Mouse (Mus musculus) kidney, adult 2 months (tissue): ENCODE results near the gene Oxct1. TPM values are rescaled to one million over a fixed set of nuclear protein-coding genes. Genes with fewer than 3 reads are reported as not detected.

ENCODE experiments used
- DNase-seq: peaks from one replicate; pipeline ENCODE4 v3.0.0; 2021
- H3K27ac ChIP-seq: fragments of 200-500 bp; 2 replicates; pipeline ENCODE4 v1.5.1; 2012; ENCODE audit warnings: low read depth, low read length, control low read depth, inconsistent platforms; ENCODE audit not compliant: insufficient read depth
- H3K27me3 ChIP-seq: fragments of 200-500 bp; replicated peaks from 2 replicates; pipeline ENCODE4 v1.6.1; 2012; ENCODE audit warnings: mild to moderate bottlenecking, moderate library complexity, low read length, inconsistent platforms; ENCODE audit not compliant: control insufficient read depth, insufficient read depth
- H3K36me3 ChIP-seq: fragments of 200-500 bp; 2 replicates; pipeline ENCODE4 v1.6.1; 2012; ENCODE audit warnings: mild to moderate bottlenecking, moderate library complexity, low read length, inconsistent platforms; ENCODE audit not compliant: control insufficient read depth, insufficient read depth
- H3K4me1 ChIP-seq: fragments of 200-500 bp; 2 replicates; pipeline ENCODE4 v1.6.1; 2011; ENCODE audit warnings: low read length; ENCODE audit not compliant: control insufficient read depth, insufficient read depth
- H3K4me3 ChIP-seq: fragments of 200-500 bp; 2 replicates; pipeline ENCODE4 v1.5.1; 2011; ENCODE audit warnings: mild to moderate bottlenecking, low read depth, low read length, control low read depth; ENCODE audit not compliant: insufficient read depth
- CTCF ChIP-seq: fragments of 200-500 bp; conservative IDR thresholded peaks from 2 replicates; pipeline ENCODE4 v1.5.1; 2011; ENCODE audit warnings: low read depth, mild to moderate bottlenecking, control low read depth, low read length, moderate library complexity, mixed read lengths; ENCODE audit not compliant: insufficient read depth, insufficient read length
- POLR2A ChIP-seq: fragments of 200-500 bp; IDR thresholded peaks from one replicate; pipeline ENCODE4 v1.6.1; 2011; ENCODE audit warnings: low read depth, low read length, control low read depth
- WGBS: fragments of 180-500 bp; shearing (Covaris S2); methylation state at CpG from one replicate; pipeline ENCODE4 v1.1.7; 2018; 5-methylcytosine and 5-hydroxymethylcytosine counted together
- polyA plus RNA-seq: library from polyadenylated mRNA; depleted of rRNA; stranded (reverse); fragments of >200 nt; gene quantifications from 2 replicates; pipeline ENCODE4 v1.2.3, GENCODE M21; 2012; rRNA removed

Gene Oxct1
- polyA plus RNA-seq, 1 experiment: 401 TPM

GRCm38 (mm10) chr15:4154646-4155045, 128.5 kb downstream of the Oxct1 start:
- no peak overlapping the region for H3K27ac ChIP-seq
- WGBS: 59% methylated on average over 4 of the region's 4 CpGs
- H3K27me3 ChIP-seq: no peaks in the 10 kb centered on the region
- peaks cover 5% of the 10 kb centered on the region for H3K36me3 ChIP-seq
- H3K4me3 ChIP-seq: no peak overlapping the region
- DNase-seq: no peak
- no peak for TF ChIP-seq POLR2A
- TF ChIP-seq CTCF: no peak
- H3K4me1 ChIP-seq: no peaks in the 10 kb centered on the region

- DNase-seq: no peak
- TF ChIP-seq CTCF (no peak), POLR2A (no peak)
- H3K27ac ChIP-seq: no peak overlapping the region
- H3K4me1 ChIP-seq: no peaks in the 10 kb centered on the region
- H3K4me3 ChIP-seq: no peak overlapping the region
- H3K36me3 ChIP-seq: no peaks in the 10 kb centered on the region; the same call in 1 of the 2 replicates
- no peaks in the 10 kb centered on the region for H3K27me3 ChIP-seq
- 80% methylated on average over 2 of the region's 2 CpGs for WGBS
These were observed 141.8 kb downstream of the Oxct1 start for GRCm38 (mm10) chr15:4167946-4168345.

DNA sequence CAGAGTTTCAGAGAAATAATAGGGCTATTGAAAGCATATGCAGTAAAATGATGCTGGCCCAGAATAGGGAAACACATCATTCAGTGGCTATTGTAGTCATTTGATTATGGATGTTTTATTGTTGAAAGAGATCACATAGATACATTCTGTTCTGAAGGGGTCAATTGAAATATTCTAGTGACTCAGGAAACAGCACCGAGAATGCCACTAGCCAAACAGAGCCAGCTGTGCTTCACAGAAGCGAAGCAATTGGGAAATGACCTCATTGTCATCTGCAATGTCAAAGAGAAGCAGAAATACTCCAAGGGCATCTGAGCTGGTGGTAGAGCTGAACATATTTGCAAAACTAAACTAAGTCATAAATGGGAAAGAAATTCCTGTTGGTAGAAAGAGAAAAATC, 145.4 kb downstream of the Oxct1 start:
- H3K36me3 ChIP-seq: no peaks in the 10 kb centered on the region
- no peak overlapping the region for H3K4me3 ChIP-seq
- WGBS: 64% methylated on average over 2 of the region's 2 CpGs
- no peak overlapping the region for H3K27ac ChIP-seq
- no peak for DNase-seq
- H3K4me1 ChIP-seq: no peaks in the 10 kb centered on the region
- no peaks in the 10 kb centered on the region for H3K27me3 ChIP-seq
- no peak for TF ChIP-seq POLR2A
- TF ChIP-seq CTCF: no peak

DNA sequence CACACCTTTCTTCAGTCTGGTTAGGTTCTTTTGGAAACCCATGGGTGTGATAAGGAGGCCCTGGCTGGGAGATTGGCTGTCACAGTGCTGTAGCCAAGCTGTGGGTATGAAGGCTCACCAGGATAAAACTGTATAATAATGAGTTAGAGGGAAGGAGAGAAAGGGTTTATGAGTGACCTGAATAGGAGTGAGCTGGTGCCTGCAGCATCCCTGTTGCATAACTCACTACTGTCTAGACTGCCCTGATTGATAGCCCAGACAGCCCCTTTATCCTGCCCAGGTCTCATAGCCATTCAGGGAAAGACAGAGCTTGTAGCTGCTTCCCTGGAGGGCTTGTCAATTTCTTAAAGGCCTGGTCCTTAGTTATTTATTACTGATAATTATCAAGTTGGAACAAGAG, 171.7 kb downstream of the Oxct1 start:
- Histone ChIP-seq H3K4me1 (no peaks in the 10 kb centered on the region), H3K36me3 (no peaks in the 10 kb centered on the region), H3K4me3 (no peak overlapping the region), H3K27ac (no peak overlapping the region), H3K27me3 (no peaks in the 10 kb centered on the region; the same call in 1 of the 2 replicates)
- DNase-seq: no peak
- TF ChIP-seq CTCF (no peak), POLR2A (no peak)

Other genes starting within 250 kb of the Oxct1 start
- gene Fbxo4, start 46.8 kb upstream of the Oxct1 start, polyA plus RNA-seq: 8.8 and 10.7 TPM in 2 replicates
- 15.3 and 20.5 TPM in 2 replicates for gene AW549877, start 30.6 kb upstream of the Oxct1 start, polyA plus RNA-seq